Mouse (Mus musculus): ENCODE measurements around the gene Dlg1. TPM values are rescaled to one million over a fixed set of nuclear protein-coding genes. Genes with fewer than 3 reads are reported as not detected.

Dlg1 gene
- polyA plus RNA-seq, 1 experiment from 2014 or later, result 20.3 TPM

GRCm38 (mm10) chr16:31662556-31663378 lies 476 bp upstream of the Dlg1 start:
- peak; percentile 24 for DNase-seq (ENCODE audit: low spot score)

GRCm38 (mm10) chr16:31664287-31664597 lies 999 bp downstream of the Dlg1 start:
- peak overlapping the region; percentile 96 for H3K4me3 ChIP-seq
- peak overlapping the region; percentile 99 for H3K27ac ChIP-seq (replicated peaks)
- H3K27me3 ChIP-seq (ENCODE audit: low read depth, poor library complexity, severe bottlenecking), result peaks cover 26% of the 10 kb centered on the region
- DNase-seq (ENCODE audit: low spot score), result no peak
- WGBS, result under 1% methylated on average over 36 of the region's 36 CpGs
- peaks cover 41% of the 10 kb centered on the region for H3K36me3 ChIP-seq
- no peaks in the 10 kb centered on the region for H3K9me3 ChIP-seq (replicated peaks)
- peaks cover 32% of the 10 kb centered on the region for H3K4me1 ChIP-seq

More at GRCm38 (mm10) chr16:31662556-31663378, 476 bp upstream of the Dlg1 start:
- Histone ChIP-seq H3K27ac (replicated peaks) (peak overlapping the region; percentile 99), H3K4me1 (peaks cover 32% of the 10 kb centered on the region), H3K27me3 (ENCODE audit: low read depth, poor library complexity, severe bottlenecking) (peaks cover 37% of the 10 kb centered on the region), H3K4me3 (peak overlapping the region; percentile 96), H3K36me3 (peaks cover 26% of the 10 kb centered on the region), H3K9me3 (replicated peaks) (no peaks in the 10 kb centered on the region)
- WGBS, result 15% methylated on average over 22 of the region's 22 CpGs

- no peak for DNase-seq (ENCODE audit: low spot score)
- H3K27ac ChIP-seq (replicated peaks), result no peak overlapping the region
- H3K4me3 ChIP-seq, result no peak overlapping the region
Measured at GRCm38 (mm10) chr16:31672202-31672601, 9.0 kb downstream of the Dlg1 start.

GRCm38 (mm10) chr16:31677463-31677862 lies 14.2 kb downstream of the Dlg1 start:
- Histone ChIP-seq H3K9me3 (replicated peaks) (no peaks in the 10 kb centered on the region), H3K27ac (replicated peaks) (no peak overlapping the region), H3K4me3 (no peak overlapping the region), H3K27me3 (ENCODE audit: low read depth, poor library complexity, severe bottlenecking) (no peaks in the 10 kb centered on the region), H3K36me3 (peaks cover 22% of the 10 kb centered on the region), H3K4me1 (no peaks in the 10 kb centered on the region)
- no peak for DNase-seq (ENCODE audit: low spot score)
- 90% methylated on average over 4 of the region's 4 CpGs for WGBS

More at GRCm38 (mm10) chr16:31672202-31672601, 9.0 kb downstream of the Dlg1 start:
- no peaks in the 10 kb centered on the region for H3K9me3 ChIP-seq (replicated peaks)
- H3K36me3 ChIP-seq, result peaks cover 62% of the 10 kb centered on the region
- no peaks in the 10 kb centered on the region for H3K4me1 ChIP-seq
- H3K27me3 ChIP-seq (ENCODE audit: low read depth, poor library complexity, severe bottlenecking), result no peaks in the 10 kb centered on the region
- WGBS, result 86% methylated on average over 1 of the region's 1 CpGs

- Histone ChIP-seq H3K27me3 (ENCODE audit: low read depth, poor library complexity, severe bottlenecking) (no peaks in the 10 kb centered on the region), H3K36me3 (peaks cover 37% of the 10 kb centered on the region), H3K9me3 (replicated peaks) (no peaks in the 10 kb centered on the region), H3K4me1 (no peaks in the 10 kb centered on the region), H3K27ac (replicated peaks) (no peak overlapping the region), H3K4me3 (no peak overlapping the region)
- no peak for DNase-seq (ENCODE audit: low spot score)
- 97% methylated on average over 6 of the region's 6 CpGs for WGBS
Measured at GRCm38 (mm10) chr16:31682291-31682690, 19.0 kb downstream of the Dlg1 start.

GRCm38 (mm10) chr16:31683670-31684430 lies 20.6 kb downstream of the Dlg1 start:
- no peak for DNase-seq (ENCODE audit: low spot score)
- H3K27ac ChIP-seq (replicated peaks), result no peak overlapping the region
- H3K27me3 ChIP-seq (ENCODE audit: low read depth, poor library complexity, severe bottlenecking), result no peaks in the 10 kb centered on the region
- peaks cover 37% of the 10 kb centered on the region for H3K36me3 ChIP-seq
- no peaks in the 10 kb centered on the region for H3K9me3 ChIP-seq (replicated peaks)
- 91% methylated on average over 9 of the region's 9 CpGs for WGBS
- no peaks in the 10 kb centered on the region for H3K4me1 ChIP-seq
- no peak overlapping the region for H3K4me3 ChIP-seq

GRCm38 (mm10) chr16:31684771-31685170 lies 21.5 kb downstream of the Dlg1 start:
- H3K4me1 ChIP-seq, result no peaks in the 10 kb centered on the region
- no peak overlapping the region for H3K27ac ChIP-seq (replicated peaks)
- WGBS, result 89% methylated on average over 4 of the region's 4 CpGs
- no peaks in the 10 kb centered on the region for H3K27me3 ChIP-seq (ENCODE audit: low read depth, poor library complexity, severe bottlenecking)
- H3K9me3 ChIP-seq (replicated peaks), result no peaks in the 10 kb centered on the region
- no peak for DNase-seq (ENCODE audit: low spot score)
- H3K4me3 ChIP-seq, result no peak overlapping the region
- peaks cover 37% of the 10 kb centered on the region for H3K36me3 ChIP-seq

- DNase-seq (ENCODE audit: low spot score), result no peak
- Histone ChIP-seq H3K4me3 (no peak overlapping the region), H3K4me1 (no peaks in the 10 kb centered on the region), H3K27me3 (ENCODE audit: low read depth, poor library complexity, severe bottlenecking) (no peaks in the 10 kb centered on the region), H3K9me3 (replicated peaks) (no peaks in the 10 kb centered on the region), H3K36me3 (peaks cover 37% of the 10 kb centered on the region), H3K27ac (replicated peaks) (no peak overlapping the region)
Measured at GRCm38 (mm10) chr16:31687766-31688165, 24.5 kb downstream of the Dlg1 start.

- Histone ChIP-seq H3K27ac (replicated peaks) (no peak overlapping the region), H3K27me3 (ENCODE audit: low read depth, poor library complexity, severe bottlenecking) (no peaks in the 10 kb centered on the region), H3K4me1 (peaks cover 8% of the 10 kb centered on the region), H3K9me3 (replicated peaks) (no peaks in the 10 kb centered on the region), H3K36me3 (no peaks in the 10 kb centered on the region), H3K4me3 (no peak overlapping the region)
- no peak for DNase-seq (ENCODE audit: low spot score)
- 79% methylated on average over 11 of the region's 11 CpGs for WGBS
Measured at GRCm38 (mm10) chr16:31695286-31696020, 32.2 kb downstream of the Dlg1 start.

- H3K36me3 ChIP-seq, result no peaks in the 10 kb centered on the region
- no peak overlapping the region for H3K27ac ChIP-seq (replicated peaks)
- H3K4me3 ChIP-seq, result no peak overlapping the region
- H3K27me3 ChIP-seq (ENCODE audit: low read depth, poor library complexity, severe bottlenecking), result no peaks in the 10 kb centered on the region
- no peak for DNase-seq (ENCODE audit: low spot score)
- H3K9me3 ChIP-seq (replicated peaks), result no peaks in the 10 kb centered on the region
- WGBS, result 81% methylated on average over 6 of the region's 6 CpGs
- peaks cover 8% of the 10 kb centered on the region for H3K4me1 ChIP-seq
Measured at GRCm38 (mm10) chr16:31696367-31696766, 33.1 kb downstream of the Dlg1 start.

GRCm38 (mm10) chr16:31697341-31697740 lies 34.1 kb downstream of the Dlg1 start:
- Histone ChIP-seq H3K4me1 (peaks cover 8% of the 10 kb centered on the region), H3K27me3 (ENCODE audit: low read depth, poor library complexity, severe bottlenecking) (no peaks in the 10 kb centered on the region), H3K36me3 (no peaks in the 10 kb centered on the region), H3K9me3 (replicated peaks) (no peaks in the 10 kb centered on the region), H3K4me3 (no peak overlapping the region), H3K27ac (replicated peaks) (no peak overlapping the region)
- WGBS, result 87% methylated on average over 4 of the region's 4 CpGs
- no peak for DNase-seq (ENCODE audit: low spot score)

GRCm38 (mm10) chr16:31705213-31705612 lies 42.0 kb downstream of the Dlg1 start:
- H3K4me3 ChIP-seq, result no peak overlapping the region
- DNase-seq (ENCODE audit: low spot score), result no peak
- H3K27ac ChIP-seq (replicated peaks), result no peak overlapping the region
- no peaks in the 10 kb centered on the region for H3K36me3 ChIP-seq
- no peaks in the 10 kb centered on the region for H3K9me3 ChIP-seq (replicated peaks)
- peaks cover 5% of the 10 kb centered on the region for H3K4me1 ChIP-seq
- WGBS, result 60% methylated on average over 2 of the region's 2 CpGs
- H3K27me3 ChIP-seq (ENCODE audit: low read depth, poor library complexity, severe bottlenecking), result no peaks in the 10 kb centered on the region
